Mouse (Mus musculus): Measurements from ENCODE around the gene Hist1h2bn.
"Not testable (repeated sequence)": the region's sequence is repeated elsewhere in the genome, so short reads cannot be mapped to it uniquely, and the experiment has no call there.

DNA sequence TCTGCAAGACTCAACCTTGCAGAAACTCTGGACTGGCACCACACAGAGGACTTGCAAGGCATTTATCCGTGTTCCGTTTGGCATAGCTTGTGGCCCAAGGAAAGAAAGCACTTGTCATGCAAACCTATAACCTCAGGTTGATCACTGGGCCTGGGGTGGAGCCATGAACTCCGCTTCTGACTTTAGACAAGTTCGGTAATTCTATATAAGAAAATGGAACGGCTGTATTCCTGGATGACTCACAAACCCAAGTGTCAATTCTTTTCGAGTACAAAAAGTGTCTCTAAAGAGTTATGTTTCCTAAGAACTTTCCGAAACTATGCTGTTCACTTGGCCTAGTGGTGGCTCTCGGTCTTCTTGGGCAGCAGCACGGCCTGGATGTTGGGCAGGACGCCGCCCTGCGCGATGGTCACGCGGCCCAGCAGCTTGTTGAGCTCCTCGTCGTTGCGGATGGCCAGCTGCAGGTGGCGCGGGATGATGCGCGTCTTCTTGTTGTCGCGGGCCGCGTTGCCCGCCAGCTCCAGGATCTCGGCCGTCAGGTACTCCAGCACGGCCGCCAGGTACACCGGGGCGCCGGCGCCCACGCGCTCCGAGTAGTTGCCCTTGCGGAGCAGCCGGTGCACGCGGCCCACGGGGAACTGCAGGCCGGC, 32.7 kb upstream of the Hist1h2bn start:
- TF ChIP-seq CTCF (IDR thresholded peaks at IDR 0.05; ENCODE audit: low read depth): 0 out of 2 replicates have a peak, but pooled peaks have one; percentile 20
- TF ChIP-seq EP300 (IDR thresholded peaks at IDR 0.05; ENCODE audit: low read depth): not testable (repeated sequence)
